Mouse (Mus musculus) ES-E14 (cell line): ENCODE results near the gene Dlat.

Experiments
- CHD2 ChIP-seq: IDR thresholded peaks from 2 replicates; pipeline ENCODE4 v1.6.1; 2014; ENCODE audit warnings: mild to moderate bottlenecking, low read depth, low read length, inconsistent platforms
- HCFC1 ChIP-seq: IDR thresholded peaks from 2 replicates; pipeline ENCODE4 v1.6.1; 2012; ENCODE audit warnings: low read length, inconsistent platforms, borderline replicate concordance; ENCODE audit not compliant: insufficient read depth
- MAFK ChIP-seq: IDR thresholded peaks from 2 replicates; pipeline ENCODE4 v1.6.1; 2014; ENCODE audit warnings: mild to moderate bottlenecking, low read depth, low read length, inconsistent platforms; ENCODE audit not compliant: insufficient read depth
- ZC3H11A ChIP-seq: IDR thresholded peaks from 2 replicates; pipeline ENCODE4 v1.6.1; 2012; ENCODE audit warnings: low read depth, mild to moderate bottlenecking, inconsistent platforms, low read length, borderline replicate concordance
- ZNF384 ChIP-seq: IDR thresholded peaks from 2 replicates; pipeline ENCODE4 v1.6.1; 2012; ENCODE audit warnings: low read depth, low read length, inconsistent platforms

GRCm38 (mm10) chr9:50585145-50585818, 74.3 kb downstream of the Dlat start:
- TF ChIP-seq CHD2 = no peak
- TF ChIP-seq MAFK = no peak
- TF ChIP-seq ZC3H11A = no peak
- TF ChIP-seq HCFC1 = no peak
- no peak for TF ChIP-seq ZNF384
